Mouse (Mus musculus) stomach, postnatal 0 days (tissue): Measurements from ENCODE around the gene Ephx3. TPM values are rescaled to one million over a fixed set of nuclear protein-coding genes. Genes with fewer than 3 reads are reported as not detected.
A peak's percentile ranks its signal among the peaks of the same experiment; 100 is the strongest.
"Not testable (repeated sequence)": the region's sequence is repeated elsewhere in the genome, so short reads cannot be mapped to it uniquely, and the experiment has no call there.

Experiments
- ATAC-seq: fragments of 200-750 bp; cut with Nextera tagmentation; 2 replicates; pipeline ENCODE4 v1.8.0; 2017; ENCODE audit not compliant: low FRiP score, low TSS enrichment
- DNase-seq: peaks from one replicate; pipeline ENCODE4 v3.0.0-alpha.2; 2016; ENCODE audit warnings: low spot score
- H3K27ac ChIP-seq: fragments of 300-500 bp; sonication (generic); replicated peaks from 2 replicates; pipeline ENCODE4 v1.5.1; 2014; ENCODE audit warnings: mild to moderate bottlenecking, control low read depth
- H3K27me3 ChIP-seq: fragments of 300-500 bp; sonication (generic); 2 replicates; pipeline ENCODE4 v1.6.1; 2014; ENCODE audit warnings: low read length; ENCODE audit not compliant: control insufficient read depth, insufficient read depth
- H3K36me3 ChIP-seq: fragments of 300-500 bp; sonication (generic); 2 replicates; pipeline ENCODE4 v1.6.1; 2014; ENCODE audit warnings: low read length, mixed read lengths; ENCODE audit not compliant: control insufficient read depth, insufficient read depth
- H3K4me1 ChIP-seq: fragments of 300-500 bp; sonication (generic); replicated peaks from 2 replicates; pipeline ENCODE4 v1.6.1; 2014; ENCODE audit warnings: antibody characterized with exemption; ENCODE audit not compliant: control insufficient read depth, insufficient read depth
- H3K4me2 ChIP-seq: fragments of 300-500 bp; sonication (generic); replicated peaks from 2 replicates; pipeline ENCODE4 v1.6.1; 2014; ENCODE audit warnings: low read depth, mild to moderate bottlenecking, control low read depth, moderate library complexity
- H3K4me3 ChIP-seq: fragments of 300-500 bp; sonication (generic); 2 replicates; pipeline ENCODE4 v1.5.1; 2014; ENCODE audit warnings: low read depth, low read length, control low read depth
- H3K9ac ChIP-seq: fragments of 300-500 bp; sonication (generic); 2 replicates; pipeline ENCODE4 v1.6.1; 2014; ENCODE audit warnings: mild to moderate bottlenecking, low read length, control low read depth, mixed read lengths
- H3K9me3 ChIP-seq: fragments of 300-500 bp; sonication (generic); 2 replicates; pipeline ENCODE4 v1.6.1; 2016; ENCODE audit warnings: low read length; ENCODE audit not compliant: control insufficient read depth
- CTCF ChIP-seq: IDR thresholded peaks from 2 replicates; pipeline ENCODE4 v1.5.1; 2016; ENCODE audit warnings: antibody characterized with exemption, low read depth, mild to moderate bottlenecking, moderate library complexity
- EP300 ChIP-seq: optimal IDR thresholded peaks from 2 replicates; pipeline ENCODE3; 2016; ENCODE audit warnings: antibody characterized with exemption
- WGBS: fragments of 180-500 bp; shearing (Covaris S2); extraction: QIAGEN DNeasy Blood & Tissue Kit; methylation state at CpG from one replicate; pipeline ENCODE4 v1.1.7; 2014; 5-methylcytosine and 5-hydroxymethylcytosine counted together
- polyA plus RNA-seq: library from polyadenylated mRNA; unstranded; fragments of >200 nt; fragmentation: Nextera tagmentation; extraction: Ambion mirVana; gene quantifications from 2 replicates; pipeline ENCODE4 v1.2.1, GENCODE M21; 2015

Ephx3 gene
- polyA plus RNA-seq, 1 experiment from 2014 or later = 48.8 TPM

- ATAC-seq = 0 out of 2 replicates have a peak, but pooled peaks have one; percentile 35
- H3K36me3 ChIP-seq = peaks cover 31% of the 10 kb centered on the region
- 78% methylated on average over 4 of the region's 4 CpGs for WGBS
- not testable (repeated sequence) for H3K4me2 ChIP-seq, DNase-seq, H3K4me1 ChIP-seq, H3K4me3 ChIP-seq, H3K27me3 ChIP-seq, H3K9ac ChIP-seq, H3K9me3 ChIP-seq, H3K27ac ChIP-seq
- peak; percentile 58 for TF ChIP-seq CTCF
These were observed 26.2 kb upstream of the Ephx3 start for GRCm38 (mm10) chr17:32215587-32215986.

DNA sequence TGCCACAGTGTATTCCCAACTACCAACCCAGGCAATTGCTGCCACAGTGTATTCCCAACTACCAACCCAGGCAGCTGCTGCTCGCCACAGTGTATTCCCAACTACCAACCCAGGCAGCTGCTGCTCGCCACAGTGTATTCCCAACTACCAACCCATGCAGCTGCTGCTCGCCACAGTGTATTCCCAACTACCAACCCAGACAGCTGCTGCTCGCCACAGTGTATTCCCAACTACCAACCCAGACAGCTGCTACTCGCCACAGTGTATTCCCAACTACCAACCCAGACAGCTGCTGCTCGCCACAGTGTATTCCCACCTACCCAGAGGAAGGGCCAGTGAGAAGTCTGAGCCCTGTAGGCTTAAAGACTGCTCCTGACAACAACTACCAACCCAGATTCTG, 22.2 kb upstream of the Ephx3 start:
- DNase-seq, H3K9ac ChIP-seq, H3K27ac ChIP-seq, H3K27me3 ChIP-seq, H3K4me3 ChIP-seq, H3K4me2 ChIP-seq, H3K4me1 ChIP-seq, H3K9me3 ChIP-seq, ATAC-seq: not testable (repeated sequence)
- H3K36me3 ChIP-seq = peaks cover 37% of the 10 kb centered on the region
- WGBS = 86% methylated on average over 6 of the region's 6 CpGs

- peak; percentile 68 for DNase-seq
- TF ChIP-seq CTCF = peak; percentile 96
- no peak for TF ChIP-seq EP300
- no peak overlapping the region for H3K4me3 ChIP-seq
- WGBS = 21% methylated on average over 3 of the region's 3 CpGs
- ATAC-seq = no peak
- 0 out of 2 replicates have a peak overlapping the region, but pooled peaks have one; percentile 35 for H3K27ac ChIP-seq
- H3K4me1 ChIP-seq = no peaks in the 10 kb centered on the region
- no peak overlapping the region for H3K9ac ChIP-seq
- H3K4me2 ChIP-seq = no peak overlapping the region
- H3K9me3 ChIP-seq = no peaks in the 10 kb centered on the region
- H3K27me3 ChIP-seq = no peaks in the 10 kb centered on the region
- peaks cover 35% of the 10 kb centered on the region for H3K36me3 ChIP-seq
These were observed 20.4 kb upstream of the Ephx3 start for GRCm38 (mm10) chr17:32209752-32210151.

GRCm38 (mm10) chr17:32209144-32209543, 19.8 kb upstream of the Ephx3 start:
- TF ChIP-seq EP300 (no peak), CTCF (no peak)
- no peak overlapping the region for H3K9ac ChIP-seq
- no peaks in the 10 kb centered on the region for H3K27me3 ChIP-seq
- DNase-seq = no peak
- H3K9me3 ChIP-seq = no peaks in the 10 kb centered on the region
- H3K4me2 ChIP-seq = no peak overlapping the region
- peak; percentile 41; the same call in 1 of the 2 replicates for ATAC-seq
- WGBS = 49% methylated on average over 6 of the region's 6 CpGs
- no peak overlapping the region for H3K4me3 ChIP-seq
- peaks cover 30% of the 10 kb centered on the region for H3K36me3 ChIP-seq
- no peaks in the 10 kb centered on the region for H3K4me1 ChIP-seq
- H3K27ac ChIP-seq = peak overlapping the region; percentile 53; the same call in 1 of the 2 replicates

DNA sequence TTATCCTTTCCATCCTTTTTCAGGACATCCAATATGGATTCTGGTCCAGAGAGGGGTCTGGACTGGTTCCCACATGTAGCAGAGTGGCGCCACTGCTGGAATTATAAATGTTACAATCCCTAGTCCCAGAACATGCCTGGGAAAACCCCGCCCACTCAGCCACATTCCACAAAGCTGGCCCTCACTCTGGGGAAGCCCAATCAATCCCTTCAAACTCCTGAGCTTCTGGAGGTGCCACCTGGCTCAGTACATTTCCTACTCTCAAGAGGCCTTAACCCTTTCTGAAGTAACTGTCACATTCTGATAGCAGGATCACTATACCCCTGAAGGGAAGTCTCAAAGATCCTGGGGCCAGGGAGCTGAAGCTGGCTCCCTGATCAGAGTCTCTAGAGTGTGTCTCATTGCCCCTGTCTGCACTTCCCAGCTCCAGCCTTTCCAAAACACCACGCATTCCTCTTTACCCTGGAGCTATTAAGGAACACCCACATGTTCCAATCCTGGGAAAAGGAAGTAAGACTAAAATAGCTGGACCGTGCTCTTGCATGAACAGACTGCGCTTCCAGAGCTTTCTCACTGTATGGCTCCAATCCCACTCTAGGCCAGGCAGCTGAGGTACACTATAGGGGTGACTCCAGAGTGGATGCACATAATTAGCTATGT, 18.4 kb upstream of the Ephx3 start:
- DNase-seq (no peak), ATAC-seq (no peak)
- no peak overlapping the region for H3K4me2 ChIP-seq
- WGBS = 49% methylated on average over 5 of the region's 5 CpGs
- peak overlapping the region; percentile 61; the same call in 1 of the 2 replicates for H3K27ac ChIP-seq
- no peak overlapping the region for H3K4me3 ChIP-seq
- H3K36me3 ChIP-seq = peaks cover 29% of the 10 kb centered on the region
- H3K9ac ChIP-seq = no peak overlapping the region
- no peaks in the 10 kb centered on the region for H3K4me1 ChIP-seq
- H3K9me3 ChIP-seq = no peaks in the 10 kb centered on the region
- no peaks in the 10 kb centered on the region for H3K27me3 ChIP-seq
- TF ChIP-seq CTCF (no peak), EP300 (no peak)

DNA sequence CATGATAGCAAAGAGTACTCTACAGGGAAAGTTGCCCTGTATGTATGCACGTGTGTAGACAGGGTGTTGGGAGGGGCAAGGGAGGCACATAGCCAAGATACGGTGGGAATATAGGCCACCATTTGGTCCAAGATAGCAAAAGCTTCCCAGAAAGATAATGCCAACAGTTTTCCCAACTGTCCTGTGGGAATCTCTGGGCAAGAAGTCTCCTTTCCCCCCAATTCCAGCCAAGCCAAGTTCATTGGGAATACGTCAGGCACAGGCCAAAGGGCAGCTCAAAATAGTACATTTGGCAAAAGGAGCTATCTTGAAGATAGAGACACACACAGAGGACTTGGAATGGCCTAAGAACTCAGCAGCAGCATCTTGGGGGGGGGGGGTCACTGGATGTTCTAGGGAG, 16.0 kb upstream of the Ephx3 start:
- TF ChIP-seq CTCF (no peak), EP300 (no peak)

More for the DNA sequence above, 16.0 kb upstream of the Ephx3 start:
- Histone ChIP-seq H3K9ac (no peak overlapping the region), H3K4me2 (no peak overlapping the region), H3K4me1 (no peaks in the 10 kb centered on the region), H3K27me3 (no peaks in the 10 kb centered on the region), H3K27ac (no peak overlapping the region), H3K4me3 (no peak overlapping the region), H3K9me3 (no peaks in the 10 kb centered on the region), H3K36me3 (peaks cover 36% of the 10 kb centered on the region)
- DNase-seq = no peak
- WGBS = 78% methylated on average over 3 of the region's 3 CpGs
- no peak for ATAC-seq
